In the genomic region with DNA sequence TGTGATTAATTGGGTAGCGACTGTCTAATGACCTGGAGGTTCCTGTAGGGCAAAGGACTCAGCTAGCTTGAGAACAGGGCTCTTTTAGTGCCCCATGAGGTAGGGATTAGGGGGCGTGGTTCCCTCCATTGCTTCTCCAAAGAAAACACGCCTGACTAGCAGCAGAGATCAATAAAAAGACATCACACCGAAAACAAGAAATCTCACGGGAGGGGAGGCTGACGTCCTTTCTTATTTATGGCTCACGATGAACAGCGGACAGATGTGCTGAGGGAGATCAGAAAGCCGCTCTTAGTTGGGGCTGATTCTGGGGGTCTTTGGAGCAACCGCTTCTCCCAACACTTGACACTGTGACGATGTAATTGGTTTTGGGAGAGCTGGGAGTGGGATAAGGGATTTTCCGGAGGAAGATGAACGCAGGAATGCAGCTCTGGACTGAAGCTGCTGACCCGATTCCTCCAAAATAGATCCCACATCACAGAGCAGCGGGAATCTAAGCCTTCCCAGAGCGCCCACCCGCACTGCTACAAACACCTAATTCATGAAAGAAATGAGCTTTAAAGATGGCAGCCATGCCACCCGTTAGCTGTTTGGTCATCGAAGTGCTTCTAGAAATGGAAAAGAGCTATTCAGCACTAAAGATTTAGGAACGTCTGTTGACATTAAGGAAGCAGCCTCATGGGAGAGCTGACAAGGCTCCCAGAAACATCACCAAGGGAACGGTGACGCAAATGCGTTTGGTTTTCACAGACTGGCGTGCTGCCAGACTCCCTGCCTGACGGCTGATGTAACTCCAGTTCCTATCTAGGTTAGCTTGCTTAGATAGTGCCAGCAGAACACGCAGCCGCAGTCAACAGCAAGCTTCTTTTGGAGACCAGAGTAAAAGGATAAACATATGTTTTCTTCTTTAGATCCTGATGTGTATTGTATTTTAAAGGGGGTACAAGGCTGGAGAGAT, we compare ENCODE assay signal across 8 mouse cellular contexts. TPM values are rescaled to one million over a fixed set of nuclear protein-coding genes. Genes with fewer than 3 reads are reported as not detected.
DNase-seq lines count a peak whose midpoint lies in the region; ATAC-seq lines count a peak whose summit lies in the region.

No protein-coding gene starts in this region.

- no peaks in the 10 kb centered on the region for H3K9me3 ChIP-seq in hindbrain, embryonic 11.5 days (ENCODE audit: control insufficient read depth, low read length)

- peak overlapping the region; percentile 26; the same call in 1 of the 2 replicates for H3K4me2 ChIP-seq in hindbrain, embryonic 11.5 days (replicated peaks; ENCODE audit: low read depth, low read length)

- H3K27ac ChIP-seq in hindbrain, embryonic 11.5 days (ENCODE audit: low read depth, low read length), result peak overlapping the region; percentile 24

- no peaks in the 10 kb centered on the region for H3K27me3 ChIP-seq in hindbrain, embryonic 11.5 days (ENCODE audit: control insufficient read depth, insufficient read depth, low read length)

- H3K9ac ChIP-seq in hindbrain, embryonic 11.5 days (ENCODE audit: low read depth, low read length), result no peak overlapping the region

- no peaks in the 10 kb centered on the region for H3K36me3 ChIP-seq in hindbrain, embryonic 11.5 days (ENCODE audit: control insufficient read depth, insufficient read depth, low read length)

- 27% methylated on average over 27 of the region's 27 CpGs for WGBS in hindbrain, embryonic 11.5 days

- H3K4me1 ChIP-seq in hindbrain, embryonic 11.5 days (replicated peaks; ENCODE audit: control insufficient read depth, insufficient read depth, low read length), result 0 out of 2 replicates have a peak, but pooled peaks cover 2% of the 10 kb centered on the region

- H3K4me3 ChIP-seq in hindbrain, embryonic 11.5 days (ENCODE audit: low read depth, low read length), result no peak overlapping the region

- DNase-seq in R1 (ENCODE audit: low read depth, low spot score), result peak; percentile 53
- DNase-seq in cerebellum, postnatal 25 days, result peak; percentile 94 to 98
- peak; percentile 95 to 96 for DNase-seq in frontal cortex, postnatal 14 days (ENCODE audit: low spot score in 2 of 2)
- DNase-seq in hindbrain, embryonic 11.5 days (ENCODE audit: low spot score), result peak; percentile 74
- DNase-seq in layer of hippocampus, postnatal 25 days (ENCODE audit: extremely low spot score in 1 of 2, low spot score in 1 of 2), result peak; percentile 90 to 95
- DNase-seq in lung, postnatal 10 days, result peak; percentile 98
- DNase-seq in ovary, postnatal 36 days (ENCODE audit: low spot score), result peak; percentile 90
- peak; percentile 90 for DNase-seq in urinary bladder, postnatal 25 days (ENCODE audit: low spot score)

- ATAC-seq in hindbrain, embryonic 11.5 days (ENCODE audit: low FRiP score), result peak; percentile 64

RNA-seq across cellular contexts. Expression of a gene that starts 42.0 kb away (rescaled TPM):
- 2.3 and 2.4 TPM in 2 replicates for polyA plus RNA-seq in hindbrain, embryonic 11.5 days (2014; fragmentation: Nextera tagmentation; extraction: Ambion mirVana)
- total RNA-seq in layer of hippocampus, postnatal 25 days (2021), result 1 to 10 TPM; 3.5 to 4.1 TPM
